Mouse (Mus musculus) olfactory bulb, adult 2 months (tissue): ENCODE results near the gene Abtb2.

Source experiments
- CTCF ChIP-seq: fragments of 200-500 bp; IDR thresholded peaks from 2 replicates; pipeline ENCODE4 v1.5.1; 2012; ENCODE audit warnings: low read depth, mild to moderate bottlenecking, low read length, moderate library complexity; ENCODE audit not compliant: insufficient read depth
- POLR2A ChIP-seq: fragments of 200-500 bp; IDR thresholded peaks from 2 replicates; pipeline ENCODE4 v1.6.1; 2012; ENCODE audit warnings: mild to moderate bottlenecking, low read depth, low read length, moderate library complexity; ENCODE audit not compliant: insufficient read depth

DNA sequence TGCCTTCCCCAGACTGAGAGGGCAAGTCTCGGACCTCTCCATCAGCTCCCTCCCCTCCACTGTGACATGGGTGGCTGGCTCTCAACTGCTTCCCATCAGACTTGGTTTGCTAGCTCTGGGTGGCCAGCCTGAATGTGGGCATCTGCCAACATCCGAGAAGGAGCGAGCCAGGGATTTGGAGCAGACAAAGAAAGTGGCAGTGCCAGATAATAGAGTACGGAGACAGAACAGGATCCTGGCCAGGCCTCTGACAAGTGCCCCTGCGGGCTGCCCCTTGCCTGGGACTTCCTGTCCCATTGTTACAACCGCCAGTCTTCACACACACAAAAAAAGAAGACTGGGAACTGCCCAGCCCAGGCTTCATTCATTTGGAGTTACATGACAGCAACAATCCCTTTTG, 124.3 kb downstream of the Abtb2 start:
- TF ChIP-seq POLR2A (no peak), CTCF (no peak)
